Mouse (Mus musculus): ENCODE measurements around the gene Tnfsf10.

GRCm38 (mm10) chr3:27293645-27294385 is 23.0 kb upstream of the Tnfsf10 start:
- TF ChIP-seq POLR2A (IDR thresholded peaks at IDR 0.05; ENCODE audit: borderline replicate concordance, extremely low read depth, insufficient read depth, insufficient read length, poor library complexity, severe bottlenecking) (no peak), CTCF (IDR thresholded peaks at IDR 0.05; ENCODE audit: borderline replicate concordance, extremely low read depth, insufficient read depth, insufficient read length) (no peak)
